Mouse (Mus musculus) embryonic facial prominence, embryonic 14.5 days (tissue): ENCODE measurements around the gene Coro1c. TPM values are rescaled to one million over a fixed set of nuclear protein-coding genes. Genes with fewer than 3 reads are reported as not detected.

Source experiments
- ATAC-seq: fragments of 200-750 bp; cut with Nextera tagmentation; 2 replicates; pipeline ENCODE4 v1.8.0; 2017; ENCODE audit warnings: low read depth, moderate number of reproducible peaks, moderate TSS enrichment
- DNase-seq: peaks from one replicate; pipeline ENCODE4 v3.0.0-alpha.2; 2015; ENCODE audit warnings: low spot score
- H3K27ac ChIP-seq: fragments of 300-500 bp; sonication (generic); replicated peaks from 2 replicates; pipeline ENCODE4 v1.5.1; 2014; ENCODE audit warnings: low read depth, mild to moderate bottlenecking, low read length, moderate library complexity
- H3K27me3 ChIP-seq: fragments of 300-500 bp; sonication (generic); replicated peaks from 2 replicates; pipeline ENCODE4 v1.6.1; 2014; ENCODE audit warnings: low read length; ENCODE audit not compliant: control insufficient read depth, insufficient read depth
- H3K36me3 ChIP-seq: fragments of 300-500 bp; sonication (generic); 2 replicates; pipeline ENCODE4 v1.6.1; 2014; ENCODE audit warnings: low read length, mixed read lengths; ENCODE audit not compliant: control insufficient read depth, insufficient read depth
- H3K4me1 ChIP-seq: fragments of 300-500 bp; sonication (generic); 2 replicates; pipeline ENCODE4 v1.6.1; 2014; ENCODE audit warnings: antibody characterized with exemption, low read length; ENCODE audit not compliant: control insufficient read depth, insufficient read depth
- H3K4me2 ChIP-seq: fragments of 300-500 bp; sonication (generic); 2 replicates; pipeline ENCODE4 v1.6.1; 2014; ENCODE audit warnings: low read depth, mild to moderate bottlenecking, low read length, moderate library complexity, mixed read lengths
- H3K4me3 ChIP-seq: fragments of 300-500 bp; sonication (generic); 2 replicates; pipeline ENCODE4 v1.5.1; 2014; ENCODE audit warnings: low read depth, mild to moderate bottlenecking, low read length
- H3K9ac ChIP-seq: fragments of 300-500 bp; sonication (generic); 2 replicates; pipeline ENCODE4 v1.6.1; 2014; ENCODE audit warnings: low read depth, mild to moderate bottlenecking, low read length, moderate library complexity, mixed read lengths
- H3K9me3 ChIP-seq: fragments of 300-500 bp; sonication (generic); 2 replicates; pipeline ENCODE4 v1.6.1; 2016; ENCODE audit warnings: low read length; ENCODE audit not compliant: control insufficient read depth
- WGBS: fragments of 180-500 bp; shearing (Covaris S2); extraction: QIAGEN DNeasy Blood & Tissue Kit; methylation state at CpG from one replicate; pipeline ENCODE4 v1.1.7; 2014; 5-methylcytosine and 5-hydroxymethylcytosine counted together
- polyA plus RNA-seq: library from polyadenylated mRNA; unstranded; fragments of >200 nt; fragmentation: Nextera tagmentation; extraction: Ambion mirVana; gene quantifications from 2 replicates; pipeline ENCODE4 v1.2.1, GENCODE M21; 2014

Gene Coro1c
- polyA plus RNA-seq, 1 experiment from 2014 or later = 96.9 TPM

- no peak overlapping the region for H3K4me3 ChIP-seq
- ATAC-seq (no peak), DNase-seq (no peak)
- 88% methylated on average over 4 of the region's 4 CpGs for WGBS
- H3K27ac ChIP-seq = no peak overlapping the region
- no peaks in the 10 kb centered on the region for H3K27me3 ChIP-seq
- H3K9me3 ChIP-seq = no peaks in the 10 kb centered on the region
- peaks cover 6% of the 10 kb centered on the region for H3K4me1 ChIP-seq
- H3K9ac ChIP-seq = no peak overlapping the region
- H3K4me2 ChIP-seq = no peak overlapping the region
- peaks cover 20% of the 10 kb centered on the region for H3K36me3 ChIP-seq
Measured at GRCm38 (mm10) chr5:113862418-113862817, 46.1 kb downstream of the Coro1c start.

GRCm38 (mm10) chr5:113861294-113861693 is 47.3 kb downstream of the Coro1c start:
- 95% methylated on average over 8 of the region's 8 CpGs for WGBS

GRCm38 (mm10) chr5:113858971-113859370 is 49.6 kb downstream of the Coro1c start:
- Histone ChIP-seq H3K27me3 (no peaks in the 10 kb centered on the region), H3K4me1 (peaks cover 18% of the 10 kb centered on the region), H3K4me3 (no peak overlapping the region), H3K27ac (0 out of 2 replicates have a peak overlapping the region, but pooled peaks have one; percentile 18), H3K36me3 (peaks cover 4% of the 10 kb centered on the region; the same call in 1 of the 2 replicates), H3K9me3 (no peaks in the 10 kb centered on the region), H3K4me2 (no peak overlapping the region), H3K9ac (no peak overlapping the region)
- ATAC-seq = no peak
- WGBS = 37% methylated on average over 5 of the region's 5 CpGs
- peak; percentile 40 for DNase-seq

More at GRCm38 (mm10) chr5:113861294-113861693, 47.3 kb downstream of the Coro1c start:
- Histone ChIP-seq H3K27ac (no peak overlapping the region), H3K9me3 (no peaks in the 10 kb centered on the region), H3K4me1 (peaks cover 14% of the 10 kb centered on the region), H3K36me3 (peaks cover 20% of the 10 kb centered on the region), H3K4me2 (no peak overlapping the region), H3K27me3 (no peaks in the 10 kb centered on the region), H3K4me3 (no peak overlapping the region), H3K9ac (no peak overlapping the region)
- DNase-seq (no peak), ATAC-seq (no peak)

GRCm38 (mm10) chr5:113858550-113858949 is 50.0 kb downstream of the Coro1c start:
- DNase-seq (no peak), ATAC-seq (no peak)
- no peak overlapping the region for H3K4me2 ChIP-seq
- H3K4me3 ChIP-seq = no peak overlapping the region
- WGBS = 69% methylated on average over 10 of the region's 10 CpGs
- H3K36me3 ChIP-seq = no peaks in the 10 kb centered on the region
- no peak overlapping the region for H3K27ac ChIP-seq
- H3K4me1 ChIP-seq = peaks cover 18% of the 10 kb centered on the region
- H3K9me3 ChIP-seq = no peaks in the 10 kb centered on the region
- no peaks in the 10 kb centered on the region for H3K27me3 ChIP-seq
- H3K9ac ChIP-seq = no peak overlapping the region

GRCm38 (mm10) chr5:113857631-113858030 is 50.9 kb downstream of the Coro1c start:
- H3K4me3 ChIP-seq = no peak overlapping the region
- no peaks in the 10 kb centered on the region for H3K9me3 ChIP-seq
- H3K27me3 ChIP-seq = no peaks in the 10 kb centered on the region
- H3K4me1 ChIP-seq = peaks cover 18% of the 10 kb centered on the region
- ATAC-seq (no peak), DNase-seq (no peak)
- H3K9ac ChIP-seq = no peak overlapping the region
- no peak overlapping the region for H3K27ac ChIP-seq
- 53% methylated on average over 8 of the region's 8 CpGs for WGBS
- no peaks in the 10 kb centered on the region for H3K36me3 ChIP-seq
- no peak overlapping the region for H3K4me2 ChIP-seq

- Histone ChIP-seq H3K36me3 (peaks cover 6% of the 10 kb centered on the region; the same call in 1 of the 2 replicates), H3K4me1 (peaks cover 18% of the 10 kb centered on the region), H3K9me3 (no peaks in the 10 kb centered on the region), H3K9ac (no peak overlapping the region), H3K27me3 (no peaks in the 10 kb centered on the region), H3K4me2 (no peak overlapping the region), H3K27ac (no peak overlapping the region), H3K4me3 (no peak overlapping the region)
- no peak for ATAC-seq
- no peak for DNase-seq
- 48% methylated on average over 7 of the region's 7 CpGs for WGBS
Measured at GRCm38 (mm10) chr5:113856631-113857030, 51.9 kb downstream of the Coro1c start.

GRCm38 (mm10) chr5:113855696-113856095 is 52.9 kb downstream of the Coro1c start:
- Histone ChIP-seq H3K4me1 (peaks cover 18% of the 10 kb centered on the region), H3K27ac (no peak overlapping the region), H3K9ac (no peak overlapping the region), H3K9me3 (no peaks in the 10 kb centered on the region), H3K4me3 (no peak overlapping the region), H3K36me3 (peaks cover 15% of the 10 kb centered on the region; the same call in 1 of the 2 replicates), H3K4me2 (no peak overlapping the region), H3K27me3 (no peaks in the 10 kb centered on the region)
- ATAC-seq = peak; percentile 28; the same call in 1 of the 2 replicates
- 65% methylated on average over 3 of the region's 3 CpGs for WGBS
- peak; percentile 26 for DNase-seq

GRCm38 (mm10) chr5:113855117-113855516 is 53.4 kb downstream of the Coro1c start:
- Histone ChIP-seq H3K4me2 (no peak overlapping the region), H3K4me1 (peaks cover 18% of the 10 kb centered on the region), H3K4me3 (no peak overlapping the region), H3K27ac (no peak overlapping the region), H3K27me3 (no peaks in the 10 kb centered on the region), H3K9me3 (no peaks in the 10 kb centered on the region), H3K36me3 (peaks cover 20% of the 10 kb centered on the region), H3K9ac (no peak overlapping the region)
- ATAC-seq (0 out of 2 replicates have a peak, but pooled peaks have one; percentile 19), DNase-seq (no peak)
- 94% methylated on average over 10 of the region's 10 CpGs for WGBS

- no peak overlapping the region for H3K4me3 ChIP-seq
- peak; percentile 67 for DNase-seq
- no peak overlapping the region for H3K27ac ChIP-seq
- peaks cover 27% of the 10 kb centered on the region for H3K36me3 ChIP-seq
- no peak overlapping the region for H3K9ac ChIP-seq
- H3K9me3 ChIP-seq = no peaks in the 10 kb centered on the region
- 0 out of 2 replicates have a peak, but pooled peaks have one; percentile 22 for ATAC-seq
- no peaks in the 10 kb centered on the region for H3K27me3 ChIP-seq
- peaks cover 18% of the 10 kb centered on the region for H3K4me1 ChIP-seq
- 47% methylated on average over 13 of the region's 14 CpGs for WGBS
- no peak overlapping the region for H3K4me2 ChIP-seq
Measured at GRCm38 (mm10) chr5:113854494-113854893, 54.1 kb downstream of the Coro1c start.
